Mouse (Mus musculus) liver, embryonic 12.5 days (tissue): ENCODE data around the gene Prkaa2. TPM values are rescaled to one million over a fixed set of nuclear protein-coding genes. Genes with fewer than 3 reads are reported as not detected.
"Not testable (repeated sequence)": the region's sequence is repeated elsewhere in the genome, so short reads cannot be mapped to it uniquely, and the experiment has no call there.

Source experiments
- ATAC-seq: fragments of 200-750 bp; cut with Nextera tagmentation; 2 replicates; pipeline ENCODE4 v1.8.0; 2017; ENCODE audit warnings: moderate number of reproducible peaks, mild to moderate bottlenecking, moderate library complexity
- H3K27ac ChIP-seq: fragments of 300-500 bp; sonication (generic); 2 replicates; pipeline ENCODE4 v1.5.1; 2016; ENCODE audit warnings: mild to moderate bottlenecking
- H3K27me3 ChIP-seq: fragments of 300-500 bp; sonication (generic); replicated peaks from 2 replicates; pipeline ENCODE4 v1.6.1; 2016; ENCODE audit warnings: mild to moderate bottlenecking, moderate library complexity
- H3K36me3 ChIP-seq: fragments of 300-500 bp; sonication (generic); 2 replicates; pipeline ENCODE4 v1.6.1; 2016; ENCODE audit warnings: mild to moderate bottlenecking, moderate library complexity
- H3K4me1 ChIP-seq: fragments of 300-500 bp; sonication (generic); 2 replicates; pipeline ENCODE4 v1.6.1; 2016
- H3K4me2 ChIP-seq: fragments of 300-500 bp; sonication (generic); 2 replicates; pipeline ENCODE4 v1.6.1; 2016; ENCODE audit warnings: mild to moderate bottlenecking, moderate library complexity
- H3K4me3 ChIP-seq: fragments of 300-500 bp; sonication (generic); 2 replicates; pipeline ENCODE4 v1.5.1; 2016; ENCODE audit warnings: mild to moderate bottlenecking, moderate library complexity
- H3K9ac ChIP-seq: fragments of 300-500 bp; sonication (generic); 2 replicates; pipeline ENCODE4 v1.6.1; 2016; ENCODE audit warnings: mild to moderate bottlenecking, moderate library complexity
- H3K9me3 ChIP-seq: fragments of 300-500 bp; sonication (generic); replicated peaks from 2 replicates; pipeline ENCODE4 v1.6.1; 2016; ENCODE audit warnings: mild to moderate bottlenecking, moderate library complexity
- WGBS: fragments of 180-500 bp; shearing (Covaris S2); methylation state at CpG from one replicate; pipeline ENCODE4 v1.1.7; 2016; ENCODE audit not compliant: insufficient replicate concordance; 5-methylcytosine and 5-hydroxymethylcytosine counted together
- polyA plus RNA-seq: library from polyadenylated mRNA; unstranded; fragments of >200 nt; fragmentation: Nextera tagmentation; extraction: Ambion mirVana; gene quantifications from 2 replicates; pipeline ENCODE4 v1.2.1, GENCODE M21; 2016

Prkaa2 gene
- polyA plus RNA-seq, 1 experiment from 2014 or later: 0.48 TPM

DNA sequence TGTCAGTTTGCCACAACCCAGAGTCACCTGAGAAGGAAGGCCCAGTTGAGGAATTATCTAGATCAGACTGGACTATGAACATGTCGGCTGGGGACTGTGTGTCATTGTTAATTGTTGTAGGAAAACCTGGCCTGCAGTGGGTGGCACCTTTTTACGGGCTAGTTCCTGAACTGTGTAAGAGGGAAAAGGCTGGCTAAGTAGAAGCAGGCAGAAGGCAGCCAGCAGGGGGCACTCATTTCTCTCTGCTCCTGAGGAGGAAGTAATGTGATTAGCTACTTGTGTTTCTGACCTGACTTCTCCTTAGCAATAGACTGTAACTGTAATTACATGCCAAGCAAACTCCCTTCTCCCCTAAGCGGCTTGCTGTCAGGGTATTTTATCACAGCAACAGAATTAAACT, 38.7 kb downstream of the Prkaa2 start:
- WGBS: 30% methylated on average over 3 of the region's 3 CpGs
- Histone ChIP-seq H3K27ac (no peak overlapping the region), H3K9ac (no peak overlapping the region), H3K4me2 (no peak overlapping the region), H3K27me3 (no peaks in the 10 kb centered on the region), H3K4me1 (no peaks in the 10 kb centered on the region), H3K9me3 (no peaks in the 10 kb centered on the region), H3K4me3 (no peak overlapping the region), H3K36me3 (no peaks in the 10 kb centered on the region)
- no peak for ATAC-seq

DNA sequence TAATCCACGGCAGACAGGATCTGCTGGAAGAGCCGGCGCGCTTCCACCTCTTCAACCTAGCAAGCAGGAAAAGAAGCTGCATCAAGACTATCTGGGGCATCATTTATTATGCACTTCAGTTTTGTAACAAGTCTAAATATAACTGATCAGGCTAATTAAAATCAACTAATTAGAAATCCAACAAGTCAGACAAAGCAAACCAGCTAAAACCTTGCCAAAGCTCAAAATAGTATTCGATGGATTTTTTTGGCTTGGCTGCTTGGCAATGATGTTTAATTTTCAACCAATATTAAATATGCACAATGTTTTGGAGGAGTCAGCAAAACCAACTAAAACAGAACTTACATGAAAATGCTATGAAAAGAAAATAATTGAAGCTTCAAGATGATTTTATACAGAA, 58.4 kb downstream of the Prkaa2 start:
- no peak overlapping the region for H3K27ac ChIP-seq
- 85% methylated on average over 5 of the region's 5 CpGs for WGBS
- no peaks in the 10 kb centered on the region for H3K4me1 ChIP-seq
- no peak for ATAC-seq
- no peaks in the 10 kb centered on the region for H3K36me3 ChIP-seq
- no peak overlapping the region for H3K4me3 ChIP-seq
- H3K27me3 ChIP-seq: no peaks in the 10 kb centered on the region
- no peak overlapping the region for H3K9ac ChIP-seq
- H3K4me2 ChIP-seq: no peak overlapping the region
- H3K9me3 ChIP-seq: no peaks in the 10 kb centered on the region

DNA sequence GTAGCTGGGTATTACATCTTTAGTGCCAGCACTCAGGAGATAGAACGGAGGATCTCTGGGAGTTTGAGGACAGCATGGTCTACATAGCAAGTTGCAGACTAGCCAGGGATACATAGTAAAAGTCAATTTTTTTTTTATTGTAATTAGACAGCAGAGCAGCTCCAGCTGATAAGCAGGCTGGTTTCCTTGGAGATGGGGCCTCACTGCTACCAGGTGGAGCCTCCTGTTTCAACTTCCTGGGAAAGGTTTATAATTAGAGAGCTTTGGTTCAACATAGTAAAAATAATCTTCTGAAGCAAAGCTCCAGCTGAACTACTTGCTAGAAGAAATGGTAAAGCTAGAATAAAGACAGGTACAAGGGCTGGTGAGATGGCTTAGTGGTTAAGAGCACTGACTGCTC, 59.6 kb downstream of the Prkaa2 start:
- Histone ChIP-seq H3K27me3 (no peaks in the 10 kb centered on the region), H3K36me3 (no peaks in the 10 kb centered on the region), H3K4me3 (no peak overlapping the region), H3K27ac (no peak overlapping the region), H3K4me2 (no peak overlapping the region), H3K4me1 (no peaks in the 10 kb centered on the region), H3K9me3 (no peaks in the 10 kb centered on the region), H3K9ac (no peak overlapping the region)
- ATAC-seq: no peak
- WGBS: 68% methylated on average over 1 of the region's 1 CpGs

DNA sequence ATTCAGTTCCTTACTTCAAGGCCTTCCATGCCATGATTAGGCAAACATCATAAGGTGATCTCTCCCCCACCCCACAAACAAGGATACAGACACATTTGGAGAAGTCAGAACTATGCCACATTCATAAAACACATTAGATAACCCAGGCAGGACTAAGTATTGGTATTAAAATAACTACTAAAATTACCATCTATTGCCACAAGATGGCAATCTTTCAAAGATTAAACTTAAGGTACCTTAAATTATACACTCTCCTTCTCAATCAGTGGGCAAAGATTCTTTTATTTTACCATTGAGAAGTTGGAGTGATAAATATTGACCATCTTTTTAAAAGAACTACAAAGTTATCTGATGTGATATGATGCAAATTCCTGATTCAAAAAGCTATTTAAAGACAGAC, 75.4 kb downstream of the Prkaa2 start:
- H3K4me3 ChIP-seq: no peak overlapping the region
- no peaks in the 10 kb centered on the region for H3K4me1 ChIP-seq
- H3K9me3 ChIP-seq: no peaks in the 10 kb centered on the region
- no peak overlapping the region for H3K4me2 ChIP-seq
- H3K27ac ChIP-seq: no peak overlapping the region
- no peak overlapping the region for H3K9ac ChIP-seq
- H3K27me3 ChIP-seq: no peaks in the 10 kb centered on the region
- no peaks in the 10 kb centered on the region for H3K36me3 ChIP-seq
- ATAC-seq: no peak

DNA sequence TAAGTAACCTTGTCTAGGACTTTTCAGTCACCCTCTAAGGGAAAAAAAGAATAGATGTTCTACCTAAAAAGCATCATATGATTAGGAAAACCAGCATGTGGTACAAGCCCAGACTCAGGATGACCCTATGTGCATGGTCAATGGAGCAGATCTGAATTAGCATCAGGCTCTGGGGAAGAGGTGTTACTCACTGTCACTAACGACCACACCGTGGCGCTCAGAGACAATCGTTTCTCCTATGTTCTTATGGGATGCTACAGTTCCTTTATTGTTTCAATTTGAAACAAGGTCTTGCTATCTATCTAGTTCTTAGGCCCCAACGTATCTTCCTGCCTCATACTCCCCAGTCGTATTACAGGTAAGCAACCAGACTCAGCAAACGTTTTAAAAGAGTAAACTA, 76.5 kb downstream of the Prkaa2 start:
- no peak for ATAC-seq
- H3K27ac ChIP-seq: no peak overlapping the region
- no peaks in the 10 kb centered on the region for H3K36me3 ChIP-seq
- no peak overlapping the region for H3K4me2 ChIP-seq
- no peak overlapping the region for H3K9ac ChIP-seq
- WGBS: 53% methylated on average over 7 of the region's 7 CpGs
- H3K27me3 ChIP-seq: no peaks in the 10 kb centered on the region
- no peak overlapping the region for H3K4me3 ChIP-seq
- H3K4me1 ChIP-seq: no peaks in the 10 kb centered on the region
- no peaks in the 10 kb centered on the region for H3K9me3 ChIP-seq

DNA sequence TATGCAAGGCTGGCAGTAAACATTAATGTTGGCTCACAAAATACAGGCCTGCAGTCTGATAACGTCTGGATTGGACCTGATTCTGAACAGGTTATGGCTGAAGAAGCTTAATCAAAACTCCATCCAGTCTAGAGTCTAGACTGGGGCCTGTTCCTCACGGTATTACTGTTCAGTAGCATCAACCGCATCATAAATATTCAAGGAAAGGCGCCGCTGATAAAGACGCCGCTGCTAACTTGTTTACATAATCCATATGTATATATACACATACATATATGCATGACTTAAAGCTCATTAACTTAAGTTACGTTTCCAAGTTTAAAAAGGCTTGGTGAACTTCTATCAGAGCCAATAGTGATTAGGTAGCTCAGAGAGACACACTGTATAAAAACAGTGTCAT, 78.6 kb downstream of the Prkaa2 start:
- H3K9ac ChIP-seq: no peak overlapping the region
- H3K4me3 ChIP-seq: no peak overlapping the region
- ATAC-seq: no peak
- WGBS: 73% methylated on average over 8 of the region's 8 CpGs
- H3K4me1 ChIP-seq: no peaks in the 10 kb centered on the region
- H3K36me3 ChIP-seq: no peaks in the 10 kb centered on the region
- no peaks in the 10 kb centered on the region for H3K9me3 ChIP-seq
- no peak overlapping the region for H3K4me2 ChIP-seq
- no peaks in the 10 kb centered on the region for H3K27me3 ChIP-seq
- H3K27ac ChIP-seq: no peak overlapping the region

DNA sequence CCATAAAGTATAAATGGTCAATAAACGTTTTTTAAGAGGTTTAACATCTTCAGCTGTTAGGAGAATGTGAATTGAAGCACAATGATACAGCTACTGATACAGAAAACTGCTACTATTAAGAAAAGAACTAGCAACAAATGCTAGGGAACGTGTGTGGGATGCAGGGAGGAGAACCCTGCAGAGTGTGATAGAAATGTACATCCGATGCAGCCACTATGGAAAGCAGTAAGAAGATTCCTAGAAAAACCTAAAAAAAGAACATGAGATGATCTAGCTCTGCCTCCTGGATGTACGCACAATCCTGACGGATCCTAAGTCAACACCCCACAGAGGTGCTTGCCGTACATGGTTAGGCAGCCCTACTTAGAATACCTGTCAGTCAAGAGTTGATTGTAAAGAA, 82.4 kb downstream of the Prkaa2 start:
- H3K36me3 ChIP-seq: no peaks in the 10 kb centered on the region
- H3K27ac ChIP-seq: no peak overlapping the region
- no peak overlapping the region for H3K9ac ChIP-seq
- no peaks in the 10 kb centered on the region for H3K4me1 ChIP-seq
- ATAC-seq: no peak
- H3K27me3 ChIP-seq: no peaks in the 10 kb centered on the region
- H3K4me2 ChIP-seq: no peak overlapping the region
- WGBS: 63% methylated on average over 6 of the region's 6 CpGs
- no peak overlapping the region for H3K4me3 ChIP-seq
- H3K9me3 ChIP-seq: no peaks in the 10 kb centered on the region

DNA sequence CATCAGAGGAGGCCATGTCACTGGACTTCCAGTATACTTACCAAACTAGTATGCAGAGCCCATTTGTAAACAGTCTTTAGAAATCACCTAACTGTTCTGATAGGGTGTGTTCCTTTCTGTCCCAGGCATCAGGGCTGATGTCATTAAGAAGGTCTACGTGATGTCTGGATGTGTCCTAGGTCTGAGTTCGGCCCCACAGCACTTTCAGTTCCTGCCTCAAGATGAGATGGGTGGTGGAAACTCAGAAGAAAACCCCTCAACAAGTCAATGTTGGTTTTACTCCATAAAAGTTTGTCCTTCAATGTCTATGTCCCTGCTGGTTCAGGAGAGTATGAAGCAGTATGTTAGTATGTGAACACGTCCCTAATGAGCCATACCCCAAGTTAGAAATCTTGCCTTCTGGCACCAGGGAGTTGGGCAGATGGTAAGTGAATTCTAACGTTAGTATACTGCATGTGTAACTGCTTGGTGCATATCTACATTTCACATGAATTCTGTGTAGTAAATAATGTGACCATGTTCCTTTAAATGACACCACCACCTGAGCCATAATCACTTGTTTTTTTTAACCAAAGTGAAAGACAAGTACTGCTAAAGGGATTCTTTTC, 93.6 kb downstream of the Prkaa2 start:
- Histone ChIP-seq H3K36me3 (no peaks in the 10 kb centered on the region), H3K9me3 (no peaks in the 10 kb centered on the region), H3K27ac (no peak overlapping the region), H3K27me3 (no peaks in the 10 kb centered on the region), H3K4me1 (no peaks in the 10 kb centered on the region), H3K9ac (no peak overlapping the region), H3K4me2 (no peak overlapping the region), H3K4me3 (no peak overlapping the region)
- 65% methylated on average over 4 of the region's 4 CpGs for WGBS
- no peak for ATAC-seq

DNA sequence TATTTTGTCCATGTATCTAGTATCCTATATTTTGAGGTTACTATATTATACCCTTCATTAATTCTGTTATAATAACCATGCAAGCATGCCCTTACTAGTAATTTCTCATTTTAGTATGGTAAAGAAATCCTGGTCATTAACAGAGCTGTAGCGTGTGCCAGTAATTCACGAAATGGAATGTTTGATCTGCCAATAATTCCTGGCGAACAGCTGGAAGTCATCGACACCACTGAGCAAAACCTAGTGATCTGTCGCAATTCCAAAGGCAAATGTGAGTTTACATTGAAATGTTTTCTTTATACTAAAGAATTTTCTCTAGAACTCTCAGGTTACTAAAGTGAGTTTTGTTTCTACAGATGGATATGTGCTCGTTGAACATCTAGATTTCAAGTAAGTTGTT, 94.2 kb downstream of the Prkaa2 start:
- ATAC-seq: no peak
- H3K4me1 ChIP-seq: no peaks in the 10 kb centered on the region
- 77% methylated on average over 6 of the region's 6 CpGs for WGBS
- H3K27ac ChIP-seq: no peak overlapping the region
- no peak overlapping the region for H3K4me3 ChIP-seq
- H3K9ac ChIP-seq: no peak overlapping the region
- H3K27me3 ChIP-seq: no peaks in the 10 kb centered on the region
- no peaks in the 10 kb centered on the region for H3K9me3 ChIP-seq
- no peaks in the 10 kb centered on the region for H3K36me3 ChIP-seq
- H3K4me2 ChIP-seq: no peak overlapping the region

DNA sequence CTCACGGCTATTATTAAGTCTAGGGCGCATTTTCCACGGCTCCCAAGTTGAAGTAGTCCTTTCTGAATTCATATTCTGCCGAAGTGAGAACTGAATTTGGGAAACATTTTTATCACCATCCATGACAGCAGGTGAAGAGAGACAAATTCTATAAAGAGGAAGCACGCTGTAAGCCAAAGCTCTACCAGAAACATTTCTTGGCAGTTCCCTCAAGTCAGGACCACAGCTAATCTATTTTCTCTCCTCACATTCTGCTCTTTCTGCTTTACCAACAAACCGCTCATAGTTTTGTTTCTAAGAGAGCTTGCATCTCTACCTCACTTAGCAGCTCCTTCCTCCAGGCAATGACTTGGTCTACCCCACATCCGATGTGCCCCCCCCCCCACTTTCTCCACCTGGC, 96.0 kb downstream of the Prkaa2 start:
- H3K4me3 ChIP-seq: no peak overlapping the region
- no peaks in the 10 kb centered on the region for H3K36me3 ChIP-seq
- no peaks in the 10 kb centered on the region for H3K4me1 ChIP-seq
- H3K4me2 ChIP-seq: no peak overlapping the region
- no peak for ATAC-seq
- 65% methylated on average over 7 of the region's 7 CpGs for WGBS
- H3K27me3 ChIP-seq: no peaks in the 10 kb centered on the region
- no peak overlapping the region for H3K27ac ChIP-seq
- H3K9ac ChIP-seq: no peak overlapping the region
- no peaks in the 10 kb centered on the region for H3K9me3 ChIP-seq

DNA sequence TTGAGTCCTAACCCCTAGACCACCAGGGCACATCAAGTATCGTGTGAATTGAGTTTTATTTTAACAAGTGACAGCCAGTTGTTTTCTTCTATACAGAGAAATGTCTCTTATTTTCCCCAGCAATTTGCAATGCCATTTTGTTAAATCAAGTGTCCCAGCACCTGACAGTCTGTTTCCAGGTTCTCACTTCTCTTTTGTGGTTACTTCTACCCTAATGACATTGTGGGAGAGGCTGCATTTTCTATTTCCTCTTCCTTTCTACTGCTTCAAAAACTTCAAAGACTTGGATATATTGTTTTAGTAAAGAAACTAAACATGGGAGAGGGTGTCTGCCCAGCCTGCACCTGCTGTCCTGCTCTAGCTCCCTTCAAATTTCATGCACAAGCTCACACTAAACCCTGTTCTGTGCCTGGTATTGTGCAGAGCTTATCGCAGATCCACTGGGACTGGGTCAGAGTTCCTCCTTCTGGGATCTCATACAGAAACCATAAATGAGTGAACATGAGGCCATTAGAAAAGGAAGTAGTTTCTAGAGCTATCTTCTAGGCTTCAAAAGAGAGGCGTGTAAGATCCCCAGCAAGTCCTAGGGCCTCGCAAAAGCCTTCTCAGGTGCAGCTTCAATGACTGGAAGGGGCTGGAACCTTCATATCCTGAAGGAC, 102.2 kb downstream of the Prkaa2 start:
- H3K9ac ChIP-seq: no peak overlapping the region
- ATAC-seq: no peak
- H3K27ac ChIP-seq: no peak overlapping the region
- H3K4me3 ChIP-seq: no peak overlapping the region
- no peaks in the 10 kb centered on the region for H3K9me3 ChIP-seq
- no peaks in the 10 kb centered on the region for H3K36me3 ChIP-seq
- WGBS: 48% methylated on average over 4 of the region's 4 CpGs
- H3K4me2 ChIP-seq: no peak overlapping the region
- no peaks in the 10 kb centered on the region for H3K27me3 ChIP-seq
- H3K4me1 ChIP-seq: no peaks in the 10 kb centered on the region

DNA sequence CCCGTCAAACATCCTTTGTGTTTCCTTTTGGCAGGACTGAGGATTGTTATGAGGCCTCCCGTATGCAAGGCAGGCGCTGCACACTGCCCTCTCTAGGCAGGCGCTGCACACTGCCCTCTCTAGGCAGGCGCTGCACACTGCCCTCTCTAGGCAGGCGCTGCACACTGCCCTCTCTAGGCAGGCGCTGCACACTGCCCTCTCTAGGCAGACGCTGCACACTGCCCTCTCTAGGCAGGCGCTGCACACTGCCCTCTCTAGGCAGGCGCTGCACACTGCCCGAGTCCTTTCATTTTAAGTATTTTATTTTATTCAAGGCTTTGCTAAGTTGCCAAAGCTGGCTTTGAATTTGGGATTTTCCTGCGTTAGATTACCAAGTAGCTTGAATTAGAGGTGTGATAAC, 105.0 kb downstream of the Prkaa2 start:
- H3K9ac ChIP-seq, H3K9me3 ChIP-seq, H3K4me1 ChIP-seq, H3K27ac ChIP-seq, H3K4me2 ChIP-seq, ATAC-seq, H3K27me3 ChIP-seq, H3K36me3 ChIP-seq, H3K4me3 ChIP-seq: not testable (repeated sequence)
- 78% methylated on average over 12 of the region's 12 CpGs for WGBS

DNA sequence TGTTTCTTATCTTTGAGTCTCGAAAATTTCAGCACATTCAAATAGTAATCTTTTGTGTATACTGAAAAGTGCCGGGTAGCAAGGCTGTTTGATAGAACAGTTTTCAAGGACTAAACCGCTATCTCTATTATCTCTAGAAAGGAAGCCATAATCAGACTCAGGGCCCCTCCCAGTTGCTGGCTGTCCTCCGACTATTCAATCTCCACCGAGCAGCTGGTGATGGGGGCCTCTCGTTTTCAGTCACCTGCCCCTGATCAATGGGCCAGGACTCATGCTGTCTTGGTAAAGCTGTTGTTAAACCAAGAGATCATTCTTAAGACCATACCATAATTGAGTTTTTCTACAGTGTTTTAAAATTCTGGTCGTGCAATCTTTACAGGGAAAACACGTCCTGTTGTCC, 105.6 kb downstream of the Prkaa2 start:
- Histone ChIP-seq H3K36me3 (no peaks in the 10 kb centered on the region), H3K4me1 (no peaks in the 10 kb centered on the region), H3K4me3 (no peak overlapping the region), H3K27me3 (no peaks in the 10 kb centered on the region), H3K9me3 (no peaks in the 10 kb centered on the region), H3K4me2 (no peak overlapping the region), H3K27ac (no peak overlapping the region), H3K9ac (no peak overlapping the region)
- WGBS: 42% methylated on average over 8 of the region's 8 CpGs
- ATAC-seq: no peak
